Mouse (Mus musculus): ENCODE measurements at regions not wholly inside any gene's neighbourhood (a gene's known extent, or its start where the extent isn't known, plus 50 kb on each side); places are given as distances from the start of the nearest gene placed in this dataset.

GRCm38 (mm10) chr13:118975008-118975407 is 305.4 kb downstream of the Fgf10 start:
- ATAC-seq: no peak
- H3K9ac ChIP-seq (ENCODE audit: low read length): no peak overlapping the region
- no peak overlapping the region for H3K4me3 ChIP-seq (ENCODE audit: low read depth, low read length)
- no peak overlapping the region for H3K27ac ChIP-seq (ENCODE audit: low read depth, low read length)
- no peaks in the 10 kb centered on the region for H3K9me3 ChIP-seq (replicated peaks; ENCODE audit: control insufficient read depth, low read length)
- no peaks in the 10 kb centered on the region for H3K27me3 ChIP-seq (replicated peaks; ENCODE audit: control insufficient read depth, insufficient read depth, low read length)
- H3K4me2 ChIP-seq (ENCODE audit: low read length): no peak overlapping the region
- H3K36me3 ChIP-seq (ENCODE audit: control insufficient read depth, insufficient read depth, low read length): no peaks in the 10 kb centered on the region
- no peak for DNase-seq (ENCODE audit: low spot score)
- no peaks in the 10 kb centered on the region for H3K4me1 ChIP-seq (ENCODE audit: control insufficient read depth, insufficient read depth, low read length)

- Histone ChIP-seq H3K9ac (ENCODE audit: low read length) (no peak overlapping the region), H3K4me3 (ENCODE audit: low read depth, low read length) (no peak overlapping the region), H3K27ac (ENCODE audit: low read depth, low read length) (no peak overlapping the region), H3K27me3 (replicated peaks; ENCODE audit: control insufficient read depth, insufficient read depth, low read length) (no peaks in the 10 kb centered on the region), H3K36me3 (ENCODE audit: control insufficient read depth, insufficient read depth, low read length) (no peaks in the 10 kb centered on the region), H3K4me1 (ENCODE audit: control insufficient read depth, insufficient read depth, low read length) (no peaks in the 10 kb centered on the region), H3K9me3 (replicated peaks; ENCODE audit: control insufficient read depth, low read length) (no peaks in the 10 kb centered on the region), H3K4me2 (ENCODE audit: low read length) (no peak overlapping the region)
- no peak for DNase-seq (ENCODE audit: low spot score)
- ATAC-seq: no peak
- WGBS: 90% methylated on average over 1 of the region's 1 CpGs
Measured at GRCm38 (mm10) chr13:118975519-118975918, 305.9 kb downstream of the Fgf10 start.

DNA sequence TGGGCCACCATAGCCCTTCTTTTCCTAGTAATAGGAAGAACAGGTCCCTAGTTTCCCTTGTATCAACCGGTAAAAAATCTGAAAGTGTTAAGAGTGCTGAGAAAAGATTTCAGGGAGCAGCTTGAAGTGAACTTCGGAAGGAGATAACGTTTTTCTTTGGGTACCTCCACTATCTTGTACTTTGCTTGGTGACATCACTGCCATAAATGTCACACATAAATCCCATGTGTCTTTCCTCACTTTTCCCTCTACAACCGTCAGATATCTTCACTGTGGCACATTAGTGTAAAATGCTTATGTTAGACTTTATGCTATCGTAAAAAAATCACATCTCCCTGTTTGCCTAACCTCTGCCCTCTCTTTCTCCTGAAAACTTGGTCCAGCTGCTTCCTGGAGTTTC is 309.9 kb downstream of the Fgf10 start:
- ATAC-seq (no peak), DNase-seq (ENCODE audit: low spot score) (no peak)
- Histone ChIP-seq H3K4me3 (ENCODE audit: low read depth, low read length) (no peak overlapping the region), H3K4me2 (ENCODE audit: low read length) (no peak overlapping the region), H3K4me1 (ENCODE audit: control insufficient read depth, insufficient read depth, low read length) (peaks cover 9% of the 10 kb centered on the region; the same call in 1 of the 2 replicates), H3K27me3 (replicated peaks; ENCODE audit: control insufficient read depth, insufficient read depth, low read length) (no peaks in the 10 kb centered on the region), H3K36me3 (ENCODE audit: control insufficient read depth, insufficient read depth, low read length) (no peaks in the 10 kb centered on the region), H3K27ac (ENCODE audit: low read depth, low read length) (no peak overlapping the region), H3K9me3 (replicated peaks; ENCODE audit: control insufficient read depth, low read length) (no peaks in the 10 kb centered on the region), H3K9ac (ENCODE audit: low read length) (no peak overlapping the region)
- WGBS: 88% methylated on average over 5 of the region's 5 CpGs

GRCm38 (mm10) chr13:118981196-118981810 is 311.7 kb downstream of the Fgf10 start:
- WGBS: 23% methylated on average over 10 of the region's 10 CpGs
- Histone ChIP-seq H3K9ac (ENCODE audit: low read length) (no peak overlapping the region), H3K4me3 (ENCODE audit: low read depth, low read length) (no peak overlapping the region), H3K36me3 (ENCODE audit: control insufficient read depth, insufficient read depth, low read length) (no peaks in the 10 kb centered on the region), H3K27me3 (replicated peaks; ENCODE audit: control insufficient read depth, insufficient read depth, low read length) (no peaks in the 10 kb centered on the region), H3K4me1 (ENCODE audit: control insufficient read depth, insufficient read depth, low read length) (peaks cover 9% of the 10 kb centered on the region; the same call in 1 of the 2 replicates), H3K9me3 (replicated peaks; ENCODE audit: control insufficient read depth, low read length) (no peaks in the 10 kb centered on the region), H3K4me2 (ENCODE audit: low read length) (no peak overlapping the region), H3K27ac (ENCODE audit: low read depth, low read length) (peak overlapping the region; percentile 33; the same call in 1 of the 2 replicates)
- peak; percentile 68 for DNase-seq (ENCODE audit: low spot score)
- ATAC-seq: peak; percentile 86

DNA sequence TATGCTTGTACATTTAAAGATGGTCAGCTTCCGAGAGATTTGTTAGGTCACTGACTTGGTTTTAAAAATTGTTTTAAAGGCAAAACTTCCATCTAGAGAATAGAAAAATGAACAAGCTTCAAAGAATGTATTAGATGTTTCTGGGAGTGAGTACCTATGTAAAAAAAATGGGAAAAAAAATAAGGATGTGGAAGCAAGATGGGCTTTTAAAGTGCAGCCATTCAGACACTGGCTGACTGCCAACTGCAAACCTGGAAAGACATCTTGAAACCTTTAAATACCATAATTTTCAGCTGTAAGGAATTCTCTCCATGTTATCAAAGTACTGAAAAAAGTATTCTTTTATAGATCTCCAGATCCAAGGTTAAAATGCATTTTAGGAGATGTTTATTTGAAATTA is 315.7 kb downstream of the Fgf10 start:
- DNase-seq (ENCODE audit: low spot score) (peak; percentile 5), ATAC-seq (no peak)
- H3K4me3 ChIP-seq (ENCODE audit: low read depth, low read length): no peak overlapping the region
- no peak overlapping the region for H3K27ac ChIP-seq (ENCODE audit: low read depth, low read length)
- no peak overlapping the region for H3K4me2 ChIP-seq (ENCODE audit: low read length)
- peaks cover 9% of the 10 kb centered on the region; the same call in 1 of the 2 replicates for H3K4me1 ChIP-seq (ENCODE audit: control insufficient read depth, insufficient read depth, low read length)
- H3K9ac ChIP-seq (ENCODE audit: low read length): no peak overlapping the region
- H3K36me3 ChIP-seq (ENCODE audit: control insufficient read depth, insufficient read depth, low read length): no peaks in the 10 kb centered on the region
- no peaks in the 10 kb centered on the region for H3K27me3 ChIP-seq (replicated peaks; ENCODE audit: control insufficient read depth, insufficient read depth, low read length)
- WGBS: 89% methylated on average over 1 of the region's 1 CpGs
- no peaks in the 10 kb centered on the region for H3K9me3 ChIP-seq (replicated peaks; ENCODE audit: control insufficient read depth, low read length)

DNA sequence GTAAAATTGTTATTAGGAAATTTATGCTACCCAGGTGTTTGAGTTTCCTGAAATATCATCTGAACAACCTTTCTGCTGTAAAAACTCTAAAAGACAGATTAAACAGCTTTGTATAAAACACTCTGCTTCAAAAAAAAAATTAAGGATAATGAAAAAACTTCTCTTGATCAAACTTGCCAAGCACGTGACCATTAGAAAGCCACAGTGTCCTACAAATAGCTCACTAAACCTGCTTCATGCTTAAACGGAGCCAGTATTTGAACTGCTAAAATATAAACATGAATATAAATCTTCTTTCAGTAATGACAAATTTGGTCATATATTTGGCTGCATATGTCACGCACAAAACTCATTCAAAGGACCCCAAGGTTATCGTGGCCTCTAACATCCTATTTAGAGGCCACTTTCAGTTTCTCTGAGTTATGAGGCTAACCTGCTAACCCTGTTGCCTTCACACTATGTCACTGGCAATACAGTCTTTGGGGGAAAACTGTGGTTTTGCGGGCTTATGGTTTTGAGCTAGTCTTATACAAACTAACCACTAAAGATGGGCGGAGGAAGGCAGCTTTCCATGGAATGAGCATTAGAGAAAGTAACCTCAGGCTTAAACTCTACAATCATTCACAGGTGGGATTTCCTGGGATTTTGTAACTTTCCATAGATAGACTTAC is 355.8 kb downstream of the Fgf10 start:
- Histone ChIP-seq H3K4me3 (ENCODE audit: low read depth, low read length) (no peak overlapping the region), H3K4me2 (ENCODE audit: low read length) (no peak overlapping the region), H3K27me3 (replicated peaks; ENCODE audit: control insufficient read depth, insufficient read depth, low read length) (no peaks in the 10 kb centered on the region), H3K27ac (ENCODE audit: low read depth, low read length) (no peak overlapping the region), H3K36me3 (ENCODE audit: control insufficient read depth, insufficient read depth, low read length) (no peaks in the 10 kb centered on the region), H3K9me3 (replicated peaks; ENCODE audit: control insufficient read depth, low read length) (no peaks in the 10 kb centered on the region), H3K9ac (ENCODE audit: low read length) (no peak overlapping the region), H3K4me1 (ENCODE audit: control insufficient read depth, insufficient read depth, low read length) (no peaks in the 10 kb centered on the region)
- DNase-seq (ENCODE audit: low spot score): no peak
- no peak for ATAC-seq
- WGBS: 90% methylated on average over 6 of the region's 6 CpGs

- Histone ChIP-seq H3K9me3 (replicated peaks; ENCODE audit: control insufficient read depth, low read length) (no peaks in the 10 kb centered on the region), H3K4me2 (ENCODE audit: low read length) (no peak overlapping the region), H3K4me1 (ENCODE audit: control insufficient read depth, insufficient read depth, low read length) (no peaks in the 10 kb centered on the region), H3K9ac (ENCODE audit: low read length) (no peak overlapping the region), H3K36me3 (ENCODE audit: control insufficient read depth, insufficient read depth, low read length) (no peaks in the 10 kb centered on the region), H3K27me3 (replicated peaks; ENCODE audit: control insufficient read depth, insufficient read depth, low read length) (no peaks in the 10 kb centered on the region), H3K27ac (ENCODE audit: low read depth, low read length) (no peak overlapping the region), H3K4me3 (ENCODE audit: low read depth, low read length) (no peak overlapping the region)
- no peak for DNase-seq (ENCODE audit: low spot score)
- no peak for ATAC-seq
- 90% methylated on average over 1 of the region's 1 CpGs for WGBS
Measured at GRCm38 (mm10) chr13:119039616-119040015, 370.0 kb downstream of the Fgf10 start.

- no peak overlapping the region for H3K4me3 ChIP-seq (ENCODE audit: low read depth, low read length)
- ATAC-seq: no peak
- no peaks in the 10 kb centered on the region for H3K4me1 ChIP-seq (ENCODE audit: control insufficient read depth, insufficient read depth, low read length)
- 56% methylated on average over 1 of the region's 1 CpGs for WGBS
- H3K4me2 ChIP-seq (ENCODE audit: low read length): no peak overlapping the region
- H3K9me3 ChIP-seq (replicated peaks; ENCODE audit: control insufficient read depth, low read length): no peaks in the 10 kb centered on the region
- no peak overlapping the region for H3K9ac ChIP-seq (ENCODE audit: low read length)
- DNase-seq (ENCODE audit: low spot score): no peak
- no peaks in the 10 kb centered on the region for H3K27me3 ChIP-seq (replicated peaks; ENCODE audit: control insufficient read depth, insufficient read depth, low read length)
- H3K27ac ChIP-seq (ENCODE audit: low read depth, low read length): no peak overlapping the region
- H3K36me3 ChIP-seq (ENCODE audit: control insufficient read depth, insufficient read depth, low read length): no peaks in the 10 kb centered on the region
Measured at GRCm38 (mm10) chr13:119045112-119045511, 375.5 kb downstream of the Fgf10 start.

DNA sequence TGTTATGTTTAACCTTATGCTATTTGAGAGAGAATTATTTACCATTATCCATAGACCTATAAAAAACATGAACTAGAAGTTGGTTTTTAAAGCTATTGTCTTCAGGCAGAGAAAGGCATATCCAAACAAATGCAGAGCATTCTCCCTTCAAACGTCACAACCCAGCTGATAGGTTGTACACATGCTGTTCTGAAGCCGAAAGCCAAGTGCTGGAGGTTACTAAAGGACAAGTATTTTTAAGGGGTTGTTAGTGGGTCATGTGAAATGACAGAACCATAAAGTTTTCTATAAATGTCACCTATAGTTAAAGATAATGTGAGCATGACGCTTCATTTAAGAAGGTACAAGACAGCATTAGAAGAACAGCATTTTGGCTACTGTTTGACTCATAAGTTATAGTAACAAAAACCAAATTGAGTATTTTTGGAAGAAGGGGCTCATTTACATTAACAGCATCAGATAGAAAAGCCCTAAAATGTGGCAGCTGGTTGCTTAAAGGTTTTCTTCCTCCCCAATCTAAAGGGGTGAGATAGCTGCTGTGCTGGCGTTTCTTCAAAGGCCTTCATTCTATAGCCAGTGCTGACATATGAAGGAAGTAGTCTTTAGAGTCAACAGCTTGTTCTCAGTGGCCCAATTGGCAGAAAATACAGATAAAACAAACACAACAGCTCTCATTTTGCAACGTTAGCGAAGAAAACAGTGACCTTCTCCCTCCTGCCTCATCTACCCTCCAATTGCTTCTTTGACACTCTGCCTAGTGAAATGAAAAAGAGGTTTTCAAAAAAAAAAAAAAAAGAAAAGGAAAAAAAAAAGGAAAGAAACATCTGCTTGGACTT is 359.4 kb upstream of the Paip1 start:
- 84% methylated on average over 6 of the region's 6 CpGs for WGBS
- Histone ChIP-seq H3K4me3 (ENCODE audit: low read depth, low read length) (no peak overlapping the region), H3K4me2 (ENCODE audit: low read length) (no peak overlapping the region), H3K4me1 (ENCODE audit: control insufficient read depth, insufficient read depth, low read length) (no peaks in the 10 kb centered on the region), H3K27me3 (replicated peaks; ENCODE audit: control insufficient read depth, insufficient read depth, low read length) (no peaks in the 10 kb centered on the region), H3K36me3 (ENCODE audit: control insufficient read depth, insufficient read depth, low read length) (no peaks in the 10 kb centered on the region), H3K27ac (ENCODE audit: low read depth, low read length) (no peak overlapping the region), H3K9me3 (replicated peaks; ENCODE audit: control insufficient read depth, low read length) (no peaks in the 10 kb centered on the region), H3K9ac (ENCODE audit: low read length) (no peak overlapping the region)
- no peak for ATAC-seq
- DNase-seq (ENCODE audit: low spot score): no peak
